Comparison of ENCODE assay signal across 8 mouse cellular contexts in genomic region chr11:73084804-73085231, GRCm38 (mm10). TPM values are rescaled to one million over a fixed set of nuclear protein-coding genes. Genes with fewer than 3 reads are reported as not detected.
DNase-seq lines count a peak whose midpoint lies in the region; ATAC-seq lines count a peak whose summit lies in the region.

No protein-coding gene starts in this region.

- H3K36me3 ChIP-seq in heart, embryonic 14.5 days (ENCODE audit: control insufficient read depth, insufficient read depth, low read length), result peaks cover 43% of the 10 kb centered on the region
- H3K36me3 ChIP-seq in forebrain, embryonic 16.5 days (ENCODE audit: control insufficient read depth, insufficient read depth), result peaks cover 7% of the 10 kb centered on the region; the same call in 1 of the 2 replicates
- peaks cover 36% of the 10 kb centered on the region for H3K36me3 ChIP-seq in neural tube, embryonic 15.5 days

- no peak for ATAC-seq in heart, embryonic 14.5 days (ENCODE audit: insufficient number of reproducible peaks, insufficient read depth, low FRiP score, low read depth)
- peak; percentile 68 for ATAC-seq in forebrain, embryonic 16.5 days
- peak; percentile 55 for ATAC-seq in neural tube, embryonic 15.5 days (ENCODE audit: low FRiP score)

- no peaks in the 10 kb centered on the region for H3K27me3 ChIP-seq in heart, embryonic 14.5 days (ENCODE audit: control insufficient read depth, insufficient read depth, low read length)
- H3K27me3 ChIP-seq in forebrain, embryonic 16.5 days (replicated peaks; ENCODE audit: control insufficient read depth, insufficient read depth, low read length), result no peaks in the 10 kb centered on the region
- no peaks in the 10 kb centered on the region for H3K27me3 ChIP-seq in neural tube, embryonic 15.5 days (replicated peaks)

- no peak overlapping the region for H3K4me3 ChIP-seq in heart, embryonic 14.5 days (ENCODE audit: control insufficient read depth in 1 of 2, insufficient read depth in 1 of 2, low read depth in 1 of 2, low read length in 2 of 2)
- H3K4me3 ChIP-seq in forebrain, embryonic 16.5 days (replicated peaks; ENCODE audit: low read length), result no peak overlapping the region
- H3K4me3 ChIP-seq in neural tube, embryonic 15.5 days (replicated peaks), result no peak overlapping the region

- peaks cover 25 to 31% of the 10 kb centered on the region in 2 experiments for H3K4me1 ChIP-seq in heart, embryonic 14.5 days (ENCODE audit: control insufficient read depth in 2 of 2, insufficient read depth in 2 of 2, low read length in 2 of 2)
- H3K4me1 ChIP-seq in forebrain, embryonic 16.5 days (replicated peaks; ENCODE audit: control insufficient read depth, insufficient read depth, low read length), result peaks cover 5% of the 10 kb centered on the region; the same call in 1 of the 2 replicates
- 0 out of 2 replicates have a peak, but pooled peaks cover 6% of the 10 kb centered on the region for H3K4me1 ChIP-seq in neural tube, embryonic 15.5 days

- H3K4me2 ChIP-seq in heart, embryonic 14.5 days (ENCODE audit: low read length), result no peak overlapping the region
- no peak overlapping the region for H3K4me2 ChIP-seq in forebrain, embryonic 16.5 days (ENCODE audit: low read length)
- H3K4me2 ChIP-seq in neural tube, embryonic 15.5 days, result no peak overlapping the region

- H3K9me3 ChIP-seq in heart, embryonic 14.5 days (ENCODE audit: control insufficient read depth, low read length), result no peaks in the 10 kb centered on the region
- H3K9me3 ChIP-seq in forebrain, embryonic 16.5 days (ENCODE audit: control insufficient read depth, low read length), result no peaks in the 10 kb centered on the region
- no peaks in the 10 kb centered on the region for H3K9me3 ChIP-seq in neural tube, embryonic 15.5 days (replicated peaks)

- no peak for DNase-seq in heart, postnatal 4 days
- peak; percentile 11 for DNase-seq in adrenal gland, postnatal 25 days
- peak; percentile 51 for DNase-seq in layer of hippocampus, adult 9-11 months
- no peak for DNase-seq in thymus, postnatal 10 days (ENCODE audit: low spot score in 2 of 2)
- DNase-seq in spleen, adult 18-20 months, result no peak

- H3K9ac ChIP-seq in heart, embryonic 14.5 days (ENCODE audit: low read length), result no peak overlapping the region
- H3K9ac ChIP-seq in forebrain, embryonic 16.5 days (replicated peaks; ENCODE audit: low read depth, low read length), result no peak overlapping the region
- no peak overlapping the region for H3K9ac ChIP-seq in neural tube, embryonic 15.5 days (replicated peaks)

- peak overlapping the region; percentile 35 to 47 for H3K27ac ChIP-seq in heart, embryonic 14.5 days (replicated peaks in 1 of 2; ENCODE audit: control insufficient read depth in 1 of 2, insufficient read depth in 1 of 2, low read depth in 2 of 2, low read length in 2 of 2)
- peak overlapping the region; percentile 42 for H3K27ac ChIP-seq in forebrain, embryonic 16.5 days (ENCODE audit: low read length)
- H3K27ac ChIP-seq in neural tube, embryonic 15.5 days (replicated peaks), result peak overlapping the region; percentile 58

- WGBS in heart, embryonic 14.5 days, result 70% methylated on average over 10 of the region's 10 CpGs
- WGBS in forebrain, embryonic 16.5 days, result 40% methylated on average over 10 of the region's 10 CpGs
- whole genome bisulfite sequencing in neural tube, embryonic 15.5 days, result 61% methylated on average over 10 of the region's 10 CpGs

RNA-seq across cellular contexts. Expression of gene Itgae, which starts 5.6 kb away (rescaled TPM):
- 0.22 and 0.36 TPM in 2 replicates for polyA plus RNA-seq in heart, embryonic 14.5 days (2014; fragmentation: Nextera tagmentation; extraction: Ambion mirVana)
- under 1 TPM; 0.18 to 0.21 TPM for total RNA-seq in heart, postnatal 4 days (2021)
- 0.30 and 0.33 TPM in 2 replicates for total RNA-seq in adrenal gland, postnatal 25 days (2021)
- 0.14 and 0.22 TPM in 2 replicates for polyA plus RNA-seq in forebrain, embryonic 16.5 days (2015; fragmentation: Nextera tagmentation; extraction: Ambion mirVana)
- polyA plus RNA-seq in neural tube, embryonic 15.5 days (2015; fragmentation: Nextera tagmentation; extraction: Ambion mirVana), result 0.19 and 2.7 TPM in 2 replicates

RNA-seq across cellular contexts. Expression of gene Ncbp3, which starts 37.2 kb away (rescaled TPM):
- polyA plus RNA-seq in heart, embryonic 14.5 days (2014; fragmentation: Nextera tagmentation; extraction: Ambion mirVana), result 9.5 and 10.3 TPM in 2 replicates
- 10 to 100 TPM; 12.0 to 12.2 TPM for total RNA-seq in heart, postnatal 4 days (2021)
- 10.8 and 15.1 TPM in 2 replicates for total RNA-seq in adrenal gland, postnatal 25 days (2021)
- polyA plus RNA-seq in forebrain, embryonic 16.5 days (2015; fragmentation: Nextera tagmentation; extraction: Ambion mirVana), result 9.6 and 11.1 TPM in 2 replicates
- 9.1 and 10.1 TPM in 2 replicates for polyA plus RNA-seq in neural tube, embryonic 15.5 days (2015; fragmentation: Nextera tagmentation; extraction: Ambion mirVana)

RNA-seq across cellular contexts. Expression of gene Haspin, which starts 53.3 kb away (rescaled TPM):
- 7.9 and 8.8 TPM in 2 replicates for polyA plus RNA-seq in heart, embryonic 14.5 days (2014; fragmentation: Nextera tagmentation; extraction: Ambion mirVana)
- total RNA-seq in heart, postnatal 4 days (2021), result 1 to 10 TPM; 6.0 to 7.1 TPM
- 1.4 and 1.6 TPM in 2 replicates for total RNA-seq in adrenal gland, postnatal 25 days (2021)
- 5.8 and 6.3 TPM in 2 replicates for polyA plus RNA-seq in forebrain, embryonic 16.5 days (2015; fragmentation: Nextera tagmentation; extraction: Ambion mirVana)
- polyA plus RNA-seq in neural tube, embryonic 15.5 days (2015; fragmentation: Nextera tagmentation; extraction: Ambion mirVana), result 2.4 and 5.7 TPM in 2 replicates

Comparison
In these comparisons a context has a peak if more than half of its experiments do, and no peak if none do; other contexts are left out.
1. DNase-seq: peak in adrenal gland, postnatal 25 days (single experiment) and layer of hippocampus, adult 9-11 months (single experiment); none in heart, postnatal 4 days (single experiment), thymus, postnatal 10 days (0 of 2) and spleen, adult 18-20 months (0 of 2).
2. Peak in every context shown above with its lines, with median percentiles within 50 percentile points of each other: H3K27ac ChIP-seq.